Mouse (Mus musculus) ovary, postnatal 36 days (tissue): ENCODE results near the gene Hic2.

Experiments
- DNase-seq: peaks from one replicate; pipeline ENCODE4 v3.0.0; 2022; ENCODE audit warnings: low spot score, mixed read lengths

Hic2 gene

DNA sequence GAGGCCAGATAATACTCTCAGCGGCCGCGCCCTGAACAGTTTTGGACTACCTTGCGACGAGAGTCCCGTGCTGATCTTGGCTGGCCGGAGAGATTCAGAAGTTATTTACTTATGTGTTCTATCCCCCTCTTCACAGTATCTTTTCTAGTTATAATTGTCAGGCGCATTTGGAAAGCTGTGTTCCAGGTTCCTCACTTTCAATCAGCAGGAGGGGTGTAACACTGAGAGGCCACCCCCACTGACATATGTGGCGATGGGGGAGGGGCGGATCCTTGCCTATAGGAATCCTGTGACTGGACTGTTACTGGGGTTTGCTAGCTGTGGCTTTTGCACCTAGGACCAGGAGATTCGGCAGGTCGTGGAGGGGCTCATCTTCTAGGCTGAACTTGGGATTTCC, 1.1 kb downstream of the Hic2 start:
- no peak for DNase-seq

DNA sequence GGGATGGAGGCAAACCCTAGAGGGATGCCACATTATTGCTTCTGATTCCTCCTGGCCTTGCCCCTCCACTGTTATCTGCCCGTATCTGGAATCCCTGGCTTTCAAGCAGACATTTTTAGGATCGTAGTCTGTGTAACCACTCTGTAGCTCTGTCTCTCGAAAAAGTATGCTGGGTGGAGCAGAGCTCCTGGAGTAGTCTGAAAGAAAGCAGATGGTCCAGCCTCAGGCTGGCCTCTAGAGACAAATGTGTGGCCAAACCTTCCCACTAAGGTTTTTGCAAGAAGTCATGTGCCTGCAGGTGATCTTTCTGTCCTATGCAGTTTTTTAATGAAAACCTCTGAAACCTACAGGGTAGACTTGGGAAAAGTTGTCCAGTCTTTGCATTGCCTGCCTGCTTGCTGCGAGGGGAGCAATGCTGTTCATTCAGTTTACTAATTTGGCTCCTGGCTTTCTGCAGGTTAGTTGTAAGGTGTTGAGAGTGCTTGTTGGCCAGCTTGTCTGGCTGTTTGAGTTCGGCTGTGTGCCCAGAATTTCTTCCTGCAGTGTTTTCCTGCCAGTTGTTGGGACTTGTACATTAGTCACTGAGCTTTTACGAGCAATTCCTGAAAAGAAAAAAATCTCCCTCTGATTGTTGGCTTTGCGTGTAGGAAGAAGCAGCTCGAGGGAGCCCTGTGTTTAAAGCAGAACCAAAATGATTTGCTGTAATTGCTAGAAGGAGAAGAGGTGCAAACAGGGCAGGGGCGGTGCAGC, 1.7 kb downstream of the Hic2 start:
- DNase-seq = no peak

DNA sequence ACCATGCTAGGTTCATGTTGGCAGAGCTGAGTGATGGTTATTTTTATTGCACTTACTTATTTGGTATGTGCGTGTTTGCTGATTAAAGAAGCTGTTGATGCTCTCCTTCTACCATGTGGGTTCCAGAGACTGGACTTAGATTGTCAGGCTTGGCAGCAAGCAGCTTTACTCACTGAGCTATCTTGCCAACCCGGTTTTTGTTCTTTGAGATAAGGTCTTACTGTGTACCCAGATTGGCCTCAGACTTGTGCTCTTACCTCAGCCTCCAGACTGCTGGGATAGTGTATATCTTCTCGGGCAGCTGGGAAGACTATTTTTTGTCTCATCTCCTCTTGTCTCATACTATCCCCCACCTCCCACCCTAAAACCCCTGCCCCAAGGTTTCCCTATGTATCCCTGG, 4.3 kb downstream of the Hic2 start:
- no peak for DNase-seq

DNA sequence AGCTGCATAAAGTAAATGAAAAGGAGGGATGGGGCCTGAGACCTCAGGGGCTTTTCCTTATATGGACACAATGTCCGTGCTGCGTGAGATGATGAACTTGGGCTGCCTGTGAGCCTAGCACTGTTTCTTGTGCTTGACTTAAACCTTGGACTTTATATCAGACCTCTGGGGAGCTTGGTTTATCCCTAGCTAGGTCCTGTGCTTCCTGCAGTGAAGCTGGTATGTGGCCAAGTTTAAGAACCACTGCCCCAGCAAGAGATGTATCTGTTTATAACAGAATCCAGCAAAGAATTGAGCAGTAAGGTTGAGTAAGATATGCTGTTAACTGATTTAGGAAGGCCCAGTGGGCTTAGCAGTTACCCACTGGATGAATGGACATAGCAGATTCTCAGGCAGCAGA, 6.0 kb downstream of the Hic2 start:
- DNase-seq = no peak

DNA sequence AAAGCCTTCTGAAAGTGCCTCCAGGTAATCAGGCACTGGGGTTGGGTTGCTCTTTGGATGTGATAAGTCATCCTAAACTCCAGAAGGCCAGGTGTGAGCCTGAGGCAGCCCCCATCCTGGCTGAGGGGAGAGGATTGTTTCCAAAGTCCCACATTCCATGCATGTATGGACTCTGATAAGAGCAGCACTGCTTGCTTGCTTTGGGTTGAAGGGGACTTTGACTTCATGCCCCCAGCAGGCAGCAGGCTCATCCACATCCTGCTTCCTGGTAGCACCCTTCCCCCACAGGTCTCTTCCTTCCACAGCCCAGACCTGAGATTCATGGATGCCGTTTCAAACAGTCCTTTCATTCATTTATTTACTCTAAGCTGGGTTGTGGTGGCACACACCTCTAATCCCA, 10.4 kb downstream of the Hic2 start:
- DNase-seq = no peak

DNA sequence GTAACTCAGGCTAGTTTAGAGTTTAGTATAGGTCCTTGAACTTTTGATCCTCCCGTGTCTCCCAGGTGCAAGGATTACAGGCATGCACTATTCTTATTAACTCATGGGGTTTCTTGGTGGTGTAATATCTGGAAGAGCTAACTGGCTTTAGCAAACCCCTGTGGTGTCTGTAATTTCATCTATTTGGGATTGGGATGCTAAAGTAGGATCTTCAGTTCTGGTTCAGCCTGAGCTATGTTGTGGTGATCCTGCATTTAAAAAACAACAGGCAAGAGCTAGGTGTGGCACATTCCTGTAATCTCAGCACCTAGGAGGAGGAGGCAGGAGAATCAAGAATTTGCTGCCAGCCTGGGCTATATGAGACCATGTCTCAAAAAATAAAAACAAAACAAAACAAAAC, 11.6 kb downstream of the Hic2 start:
- DNase-seq = no peak

DNA sequence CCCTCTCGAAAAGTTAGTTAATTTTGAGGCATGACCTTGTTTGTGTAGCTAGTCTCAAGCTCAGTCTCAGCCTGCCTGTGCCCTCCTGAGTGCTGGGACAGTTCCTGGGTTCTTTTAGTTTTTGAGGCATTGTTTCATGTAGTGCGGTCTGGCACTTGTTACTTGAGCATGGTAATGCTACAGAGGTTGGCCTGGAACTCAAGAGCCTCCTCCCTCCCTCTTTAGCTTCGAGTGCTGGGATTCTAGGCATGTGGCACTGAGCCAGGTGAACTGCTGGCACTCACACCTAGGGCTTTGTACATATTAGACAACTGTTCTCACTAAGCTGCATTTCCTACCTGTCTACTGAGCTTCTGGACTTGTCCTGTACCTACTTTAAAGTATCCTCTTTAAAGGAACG, 14.4 kb downstream of the Hic2 start:
- DNase-seq = no peak

DNA sequence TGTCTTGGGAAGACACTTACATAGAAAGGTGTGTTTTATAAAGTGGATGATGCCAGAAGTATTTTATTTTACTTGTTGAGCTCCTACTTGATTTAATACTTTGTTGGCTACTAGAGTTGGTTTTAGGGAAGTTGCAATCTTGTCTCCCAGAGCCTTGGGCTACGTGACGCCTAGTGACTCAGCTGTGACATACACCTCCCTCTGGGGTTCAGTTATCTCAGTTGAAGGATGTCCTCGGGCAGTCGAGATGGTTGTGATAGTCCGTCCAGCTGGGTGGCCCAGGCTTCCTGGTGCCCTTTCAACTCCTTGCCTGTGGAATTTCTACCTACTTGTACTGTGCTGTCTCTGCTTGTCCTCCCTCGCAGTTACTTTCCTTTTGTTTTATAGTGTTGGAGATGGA, 15.8 kb downstream of the Hic2 start:
- DNase-seq = no peak

DNA sequence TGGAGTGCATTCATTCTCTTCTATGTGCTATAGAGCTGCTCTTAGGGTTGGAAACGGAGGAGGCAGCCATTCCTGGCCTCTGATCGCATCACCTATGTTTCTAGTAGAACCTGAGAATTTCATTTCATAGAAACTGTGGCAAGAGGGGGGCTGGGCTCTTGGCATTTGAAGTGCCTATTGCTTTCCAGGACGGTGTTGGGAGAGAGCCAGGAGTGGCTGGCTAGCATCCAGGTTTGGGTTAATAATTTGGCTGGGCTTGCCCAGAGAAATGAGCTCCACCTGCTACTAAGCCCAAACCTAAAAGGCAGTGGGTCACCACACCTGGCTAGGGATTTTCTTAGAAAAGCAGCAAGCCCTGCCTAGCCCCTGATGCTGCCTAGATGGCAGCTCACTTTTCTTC, 18.2 kb downstream of the Hic2 start:
- peak; percentile 78 for DNase-seq

DNA sequence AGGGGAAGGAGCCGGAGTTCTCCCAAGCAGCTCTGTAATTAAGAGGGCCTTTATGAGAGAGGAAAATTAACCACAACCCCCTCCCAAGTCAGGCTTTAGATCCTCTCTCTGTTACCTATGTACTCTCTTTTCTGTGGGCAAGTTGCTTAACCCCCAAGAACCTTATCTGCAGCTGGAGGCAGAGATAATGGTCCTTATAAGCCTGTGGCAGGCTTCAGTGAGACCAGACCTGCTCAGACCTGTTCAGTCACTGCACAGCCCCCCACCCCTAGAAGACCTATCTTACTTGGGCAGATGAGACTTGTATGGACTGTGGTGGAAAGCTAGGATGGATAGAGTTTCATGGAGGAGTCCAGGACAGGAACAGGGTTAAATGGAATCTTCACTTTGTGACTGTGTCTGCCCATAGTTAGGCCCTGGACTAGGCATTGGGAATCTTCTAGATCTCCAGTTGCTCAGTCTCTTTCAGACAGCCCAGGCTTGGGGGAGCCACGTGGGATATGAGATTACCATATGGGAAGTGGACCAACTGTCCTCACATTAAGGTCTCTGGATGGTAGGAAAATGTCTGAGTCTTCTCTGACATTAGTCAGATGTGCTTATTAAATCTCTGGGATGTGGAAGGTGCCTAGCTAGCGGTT, 18.8 kb downstream of the Hic2 start:
- DNase-seq = no peak

DNA sequence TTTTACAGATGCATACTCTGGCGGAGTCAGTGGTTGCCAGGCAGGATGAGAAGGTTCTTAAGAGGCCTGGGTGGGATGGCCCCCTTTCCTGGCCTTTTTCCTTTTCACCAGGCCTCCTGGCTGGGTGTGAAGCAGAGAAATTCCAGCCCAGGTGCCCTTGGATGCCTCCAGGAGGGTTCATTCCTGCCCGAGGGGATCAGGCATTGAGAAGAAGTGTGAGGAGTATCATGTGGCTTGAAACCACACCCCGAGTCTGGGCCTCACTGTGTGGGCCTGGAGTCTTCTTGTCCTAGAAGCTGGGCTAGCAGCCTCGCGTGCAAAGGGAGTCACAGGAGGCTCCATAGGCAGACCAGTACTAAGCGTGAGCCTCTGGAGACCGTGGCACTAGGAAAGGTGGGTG, 19.5 kb downstream of the Hic2 start:
- no peak for DNase-seq

DNA sequence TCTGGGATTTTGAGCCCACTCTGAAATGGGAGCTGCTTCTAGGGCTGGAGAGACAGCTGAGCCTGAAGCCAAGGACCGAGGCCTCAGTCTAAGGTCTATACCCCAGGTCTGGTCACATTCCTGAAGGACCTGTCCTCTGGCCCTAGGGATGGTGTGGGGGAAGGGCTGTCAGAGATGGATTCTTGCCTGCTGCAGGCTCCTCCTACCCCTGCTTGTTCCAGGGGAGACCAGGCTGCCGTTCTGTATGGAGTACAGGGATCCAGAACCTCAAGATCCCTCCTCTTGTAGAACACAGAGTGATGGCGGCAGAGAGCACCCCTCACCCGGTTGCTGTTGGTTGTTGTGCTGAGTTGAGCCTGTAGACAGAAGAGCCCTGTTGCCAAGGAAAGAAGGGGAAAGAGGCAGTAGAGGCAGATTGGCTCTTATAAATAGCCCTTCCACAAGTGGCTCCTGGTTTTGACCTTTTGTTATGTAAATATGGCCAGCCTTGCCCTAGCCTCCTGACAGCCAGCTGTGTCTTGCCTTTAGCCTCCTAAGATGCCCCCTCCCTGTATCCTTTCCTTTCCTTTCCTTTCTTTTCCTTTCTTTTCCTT, 20.7 kb downstream of the Hic2 start:
- DNase-seq = no peak

DNA sequence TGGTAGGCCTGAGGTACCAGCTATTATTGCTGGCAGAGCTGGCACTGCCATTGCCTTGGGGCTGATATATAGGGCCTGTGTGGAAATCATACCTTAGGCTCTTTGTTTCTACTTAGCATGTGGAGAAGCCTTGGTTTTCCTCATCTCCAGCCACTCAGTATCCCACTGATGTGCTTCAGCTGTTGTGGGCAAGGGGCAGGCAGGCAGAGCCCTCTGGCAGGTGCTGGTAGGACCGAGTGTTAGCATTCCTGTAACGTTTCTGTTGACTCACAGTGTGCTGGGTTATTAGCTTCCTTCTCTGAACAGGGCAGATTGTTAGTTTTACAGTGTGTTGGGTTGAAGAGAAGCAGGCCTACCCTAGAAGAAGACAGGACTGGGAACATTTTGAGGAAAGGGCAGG, 21.9 kb downstream of the Hic2 start:
- no peak for DNase-seq

DNA sequence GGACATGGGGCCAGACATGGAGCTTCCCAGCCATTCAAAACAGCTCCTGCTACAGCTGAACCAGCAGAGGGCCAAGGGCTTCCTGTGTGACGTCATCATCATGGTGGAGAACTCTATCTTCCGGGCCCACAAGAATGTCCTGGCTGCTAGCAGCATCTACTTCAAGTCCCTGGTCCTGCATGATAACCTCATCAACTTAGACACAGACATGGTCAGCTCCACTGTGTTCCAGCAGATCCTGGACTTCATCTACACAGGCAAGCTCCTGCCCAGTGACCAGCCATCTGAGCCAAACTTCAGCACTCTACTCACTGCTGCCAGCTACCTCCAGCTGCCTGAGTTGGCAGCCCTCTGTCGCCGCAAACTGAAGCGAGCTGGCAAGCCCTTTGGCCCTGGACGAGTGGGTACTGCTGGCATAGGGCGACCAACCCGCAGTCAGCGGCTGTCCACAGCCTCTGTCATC, 24.0 kb downstream of the Hic2 start:
- no peak for DNase-seq

DNA sequence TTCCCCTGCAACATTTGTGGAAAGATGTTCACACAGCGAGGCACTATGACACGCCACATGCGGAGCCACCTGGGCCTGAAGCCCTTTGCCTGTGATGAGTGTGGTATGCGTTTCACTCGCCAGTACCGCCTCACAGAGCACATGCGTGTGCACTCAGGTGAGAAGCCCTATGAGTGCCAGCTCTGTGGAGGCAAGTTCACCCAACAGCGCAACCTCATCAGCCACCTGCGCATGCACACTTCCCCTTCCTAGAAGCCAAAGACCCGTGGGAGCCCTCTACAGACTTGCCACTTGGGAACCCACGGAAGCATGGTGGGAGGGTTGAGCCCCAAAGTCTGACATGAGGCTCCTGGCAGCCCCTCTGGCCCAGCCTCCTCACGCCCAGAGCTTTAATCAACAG, 25.5 kb downstream of the Hic2 start:
- DNase-seq = no peak

DNA sequence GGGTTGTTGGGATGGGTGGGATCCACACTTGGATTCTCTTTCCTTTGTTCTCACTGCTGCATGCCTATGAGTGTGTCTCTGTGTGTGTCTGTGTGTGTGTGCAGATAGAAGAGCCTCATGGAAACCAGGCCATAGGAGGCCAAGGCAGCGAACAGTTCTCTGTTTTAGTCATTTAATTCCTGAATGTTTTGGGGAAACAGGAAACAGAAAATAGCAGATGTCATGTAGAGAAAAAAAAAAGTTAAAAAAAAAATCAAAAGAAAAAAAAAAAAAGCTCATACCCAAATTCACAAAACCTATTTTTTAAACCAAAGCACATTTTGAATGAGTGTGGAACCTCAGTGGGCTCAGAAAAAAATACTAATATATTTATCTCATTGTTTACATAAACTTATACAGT, 28.0 kb downstream of the Hic2 start:
- DNase-seq = no peak

DNA sequence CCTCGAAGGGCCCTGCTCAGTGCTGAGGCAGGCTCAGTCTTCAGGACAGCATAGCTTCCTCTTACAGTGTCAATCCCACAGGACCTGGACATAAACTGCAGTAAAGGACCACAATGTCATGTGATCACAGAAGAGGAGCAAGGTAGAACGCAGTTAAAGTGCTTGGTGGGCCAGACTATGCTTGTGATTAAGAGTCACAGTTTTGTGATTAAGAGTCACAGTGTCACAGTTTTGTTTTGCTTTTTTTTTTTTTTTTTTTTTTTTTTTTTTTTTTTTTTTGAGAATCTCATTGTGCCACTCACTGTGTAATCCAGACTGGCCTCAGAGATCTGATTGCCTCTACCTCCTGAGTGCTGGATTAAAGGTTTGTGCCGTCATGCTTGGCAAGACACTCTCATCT, 32.7 kb downstream of the Hic2 start:
- no peak for DNase-seq

DNA sequence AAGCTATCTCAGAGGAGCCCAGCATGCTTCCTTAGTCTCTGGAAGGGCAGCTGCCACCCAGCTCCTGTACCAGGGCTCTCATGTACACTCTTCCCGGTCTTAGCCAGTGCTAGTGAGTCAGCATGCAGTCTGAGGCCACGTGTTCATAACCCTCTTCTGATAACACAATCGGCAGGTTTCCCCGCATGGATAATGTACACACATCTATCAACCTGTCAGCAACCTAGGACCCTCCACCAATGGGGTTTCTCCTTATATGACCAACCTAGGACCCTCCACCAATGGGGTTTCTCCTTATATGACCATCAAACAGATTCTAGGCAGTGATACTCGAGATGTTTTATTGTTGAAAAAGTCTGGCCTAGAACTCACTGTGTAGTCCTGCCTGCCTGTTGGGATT, 34.6 kb downstream of the Hic2 start:
- DNase-seq = no peak

DNA sequence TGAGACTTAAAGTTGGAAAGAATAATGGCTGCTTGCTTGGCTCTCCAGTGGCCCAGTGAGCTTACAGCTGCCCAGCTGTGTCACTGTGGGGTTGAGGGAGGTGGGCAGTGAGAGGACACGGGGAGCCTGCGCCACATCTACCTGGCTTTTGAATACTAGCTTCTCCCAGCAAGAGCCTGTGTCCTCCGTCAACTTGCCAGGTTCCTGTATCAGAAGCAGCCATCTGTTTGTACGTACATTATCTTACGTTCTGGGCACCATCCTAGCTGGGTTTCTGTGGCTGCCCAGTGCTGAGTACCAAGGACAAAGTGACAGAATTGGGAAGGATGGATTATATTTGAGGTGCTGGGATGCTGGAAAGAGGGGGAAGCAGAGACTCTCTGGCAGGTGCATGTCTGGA, 36.5 kb downstream of the Hic2 start:
- no peak for DNase-seq

DNA sequence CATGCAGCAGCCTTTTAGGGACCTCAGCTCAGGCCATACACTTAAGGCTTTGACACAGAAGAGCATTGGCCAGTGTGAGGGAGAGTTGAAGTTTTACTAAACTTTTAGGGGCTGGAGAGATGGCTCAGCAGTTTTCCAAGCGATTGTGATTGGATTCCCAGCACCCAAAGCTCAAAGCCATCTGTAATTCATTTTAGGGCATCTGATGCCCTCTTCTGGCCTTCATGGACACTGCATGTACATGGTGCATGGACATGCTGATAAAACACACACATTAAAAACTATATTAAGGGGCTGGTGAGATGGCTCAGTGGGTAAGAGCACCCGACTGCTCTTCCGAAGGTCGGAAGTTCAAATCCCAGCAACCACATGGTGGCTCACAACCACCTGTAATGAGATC, 37.8 kb downstream of the Hic2 start:
- DNase-seq = peak; percentile 34

DNA sequence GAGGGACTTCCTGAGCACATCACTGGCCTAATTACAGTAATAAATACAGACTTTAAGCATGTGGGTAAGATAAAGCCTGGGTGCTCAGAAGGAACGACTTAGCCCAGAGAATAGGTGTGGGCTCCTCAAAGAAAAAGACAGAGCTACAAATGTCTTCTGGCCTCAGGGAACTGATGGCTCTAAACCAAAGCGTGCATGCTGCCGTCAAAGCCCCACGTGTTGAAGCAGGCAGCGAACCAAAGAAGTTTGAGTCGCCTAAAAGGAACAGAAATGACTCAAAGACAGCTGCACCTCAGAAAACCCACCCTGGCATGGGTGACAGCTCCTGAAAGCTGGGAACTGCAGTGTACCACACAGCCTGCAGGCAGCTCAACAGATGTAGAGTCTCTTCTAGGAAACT, 38.5 kb downstream of the Hic2 start:
- DNase-seq = no peak

DNA sequence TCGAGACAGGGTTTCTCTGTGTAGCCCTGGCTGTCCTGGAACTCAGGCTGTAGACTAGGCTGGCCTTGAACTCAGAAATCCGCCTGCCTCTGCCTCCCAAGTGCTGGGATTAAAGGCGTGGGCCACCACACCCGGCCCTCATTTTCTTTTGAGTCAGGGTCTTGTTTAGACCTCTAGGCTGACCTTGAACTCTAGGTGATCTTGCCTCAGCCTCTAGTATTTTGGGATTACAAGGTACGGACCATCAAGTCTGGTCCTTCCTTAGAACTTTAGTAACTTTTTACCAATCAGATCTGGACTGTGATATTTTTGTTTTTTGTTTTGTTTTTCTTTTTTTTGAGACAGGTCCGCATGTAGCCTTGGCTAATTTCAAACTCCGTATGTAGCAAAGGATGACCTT, 42.3 kb downstream of the Hic2 start, which contains the start of gene Tmem191c:
Gene Tmem191c, plus strand, starts transcription at position 357 of the 400 bp plus-strand sequence.
- no peak for DNase-seq
